Mouse (Mus musculus) neural tube, postnatal 0 days (tissue): Measurements from ENCODE around the gene Map3k15. TPM values are rescaled to one million over a fixed set of nuclear protein-coding genes. Genes with fewer than 3 reads are reported as not detected.

Experiments used
- polyA plus RNA-seq: library from polyadenylated mRNA; unstranded; fragments of >200 nt; fragmentation: Nextera tagmentation; extraction: Ambion mirVana; gene quantifications from 2 replicates; pipeline ENCODE4 v1.2.1, GENCODE M21; 2015

Map3k15 gene
- 0.32 and 0.33 TPM in 2 replicates for polyA plus RNA-seq

GRCm38 (mm10) chrX:159988002-159988960 is at the start of gene Map3k15:
Gene Map3k15, plus strand, starts transcription at chrX:159988433.

GRCm38 (mm10) chrX:160137861-160138717 is 149.9 kb downstream of the Map3k15 start, which contains the start of gene Pdha1:
Gene Pdha1, minus strand, starts transcription at chrX:160138413.

Other genes with a start within 250 kb of the Map3k15 start
- gene Pdha1, start 150.0 kb downstream of the Map3k15 start, polyA plus RNA-seq = 182 and 189 TPM in 2 replicates